Comparison of ENCODE assay signal across 8 mouse cellular contexts in the genomic region with DNA sequence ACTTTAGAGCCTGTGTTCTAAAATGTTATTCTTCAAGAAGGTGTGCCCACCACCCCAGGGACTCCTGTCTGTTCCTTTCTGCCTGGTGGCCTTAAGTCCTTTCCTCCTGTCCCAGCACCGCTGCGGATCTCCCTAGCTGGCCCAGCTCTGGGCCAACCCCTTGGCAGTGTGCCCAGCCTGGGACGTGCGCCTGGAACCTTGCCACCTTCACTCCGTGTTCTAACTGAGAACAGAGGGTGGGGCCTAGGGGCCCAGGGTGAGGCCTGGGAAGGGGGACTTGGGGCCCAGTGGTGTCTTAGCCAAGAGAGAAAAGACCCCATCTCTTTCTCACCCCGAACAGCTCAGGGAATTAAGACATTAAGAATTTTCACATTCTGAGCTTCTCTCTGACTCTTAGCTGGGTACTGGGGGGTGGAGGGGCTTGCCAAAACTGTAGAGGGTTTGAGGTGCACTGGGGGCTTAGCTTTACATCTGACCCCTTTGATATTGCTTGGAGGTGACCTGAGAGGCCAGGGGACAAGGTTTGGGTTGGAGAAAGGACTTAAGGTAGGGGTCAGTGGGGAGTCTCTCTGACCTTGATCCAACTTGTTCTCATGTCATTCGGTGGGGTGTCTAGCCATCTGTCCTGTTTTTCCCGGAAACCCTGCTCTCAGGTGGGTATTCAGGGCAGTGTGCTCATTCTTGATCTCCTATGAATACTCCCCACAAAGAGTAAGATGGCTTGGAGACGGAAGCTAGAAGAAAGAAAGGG. TPM values are rescaled to one million over a fixed set of nuclear protein-coding genes. Genes with fewer than 3 reads are reported as not detected.
DNase-seq lines count a peak whose midpoint lies in the region; ATAC-seq and TF ChIP-seq lines count a peak whose summit lies in the region.

No protein-coding gene starts in this region.

- H3K4me3 ChIP-seq in limb, embryonic 11.5 days (ENCODE audit: low read depth, low read length), result no peak overlapping the region
- no peak overlapping the region for H3K4me3 ChIP-seq in midbrain, embryonic 14.5 days (replicated peaks; ENCODE audit: low read depth, low read length)
- no peak overlapping the region for H3K4me3 ChIP-seq in spleen, adult 2 months (ENCODE audit: extremely low read depth, insufficient read depth, insufficient read length)

- peak; percentile 90 for DNase-seq in adrenal gland, adult 8-10 months
- peak; percentile 80 to 88 for DNase-seq in cerebellum, postnatal 4 days (ENCODE audit: low spot score in 2 of 2)
- DNase-seq in gastrocnemius, postnatal 4 days (ENCODE audit: low spot score in 2 of 2), result peak; percentile 87 to 93
- DNase-seq in kidney, adult 11 months, result peak; percentile 91
- peak; percentile 39 for DNase-seq in limb, embryonic 11.5 days (ENCODE audit: low spot score)
- peak; percentile 89 for DNase-seq in midbrain, embryonic 14.5 days
- DNase-seq in spleen, adult 2 months (ENCODE audit: low read depth in 1 of 2, low spot score in 2 of 2), result peak in 1 of 2 experiments; percentile 45
- no peak for DNase-seq in B cell, adult 2 months

- H3K4me2 ChIP-seq in limb, embryonic 11.5 days (ENCODE audit: low read depth, severe bottlenecking), result no peak overlapping the region; the same call in 1 of the 2 replicates
- H3K4me2 ChIP-seq in midbrain, embryonic 14.5 days (ENCODE audit: low read length), result peak overlapping the region; percentile 22; the same call in 1 of the 2 replicates

- H3K4me1 ChIP-seq in limb, embryonic 11.5 days (ENCODE audit: control insufficient read depth, insufficient read depth, low read length), result peaks cover 43% of the 10 kb centered on the region
- peaks cover 33% of the 10 kb centered on the region for H3K4me1 ChIP-seq in midbrain, embryonic 14.5 days (ENCODE audit: control insufficient read depth, insufficient read depth, low read length)
- peaks cover 38% of the 10 kb centered on the region for H3K4me1 ChIP-seq in spleen, adult 2 months (ENCODE audit: control insufficient read depth, insufficient read depth, insufficient read length)

- H3K36me3 ChIP-seq in limb, embryonic 11.5 days (ENCODE audit: control insufficient read depth, insufficient read depth, low read length), result no peaks in the 10 kb centered on the region
- H3K36me3 ChIP-seq in midbrain, embryonic 14.5 days (ENCODE audit: control insufficient read depth, insufficient read depth, low read length), result no peaks in the 10 kb centered on the region
- no peaks in the 10 kb centered on the region for H3K36me3 ChIP-seq in spleen, adult 2 months (ENCODE audit: control insufficient read depth, insufficient read depth, low read length)

- TF ChIP-seq CTCF in spleen, adult 2 months (IDR thresholded peaks at IDR 0.05; ENCODE audit: extremely low read depth, insufficient read depth, insufficient read length, insufficient replicate concordance), result no peak

- TF ChIP-seq POLR2A in spleen, adult 2 months (IDR thresholded peaks at IDR 0.05; ENCODE audit: low read depth, low read length), result no peak

- H3K27ac ChIP-seq in limb, embryonic 11.5 days (replicated peaks; ENCODE audit: low read depth, low read length), result no peak overlapping the region
- H3K27ac ChIP-seq in midbrain, embryonic 14.5 days (replicated peaks; ENCODE audit: low read depth, low read length), result no peak overlapping the region
- peak overlapping the region; percentile 52 for H3K27ac ChIP-seq in spleen, adult 2 months (ENCODE audit: insufficient read depth, low read length)

- no peak for ATAC-seq in limb, embryonic 11.5 days (ENCODE audit: insufficient number of reproducible peaks, low FRiP score, low TSS enrichment, low read depth)
- no peak for ATAC-seq in midbrain, embryonic 14.5 days (ENCODE audit: low FRiP score, low TSS enrichment)

- H3K9ac ChIP-seq in limb, embryonic 11.5 days (ENCODE audit: low read length), result no peak overlapping the region
- H3K9ac ChIP-seq in midbrain, embryonic 14.5 days (replicated peaks; ENCODE audit: low read length), result no peak overlapping the region

- no peaks in the 10 kb centered on the region for H3K27me3 ChIP-seq in limb, embryonic 11.5 days (ENCODE audit: control insufficient read depth, insufficient read depth, low read length)
- peaks cover 16% of the 10 kb centered on the region for H3K27me3 ChIP-seq in midbrain, embryonic 14.5 days (ENCODE audit: control insufficient read depth, insufficient read depth, low read length)
- no peaks in the 10 kb centered on the region for H3K27me3 ChIP-seq in spleen, adult 2 months (ENCODE audit: control insufficient read depth, insufficient read depth, low read length)

- WGBS in limb, embryonic 11.5 days, result 75% methylated on average over 9 of the region's 9 CpGs
- 44% methylated on average over 9 of the region's 9 CpGs for WGBS in midbrain, embryonic 14.5 days
- 22% methylated on average over 9 of the region's 9 CpGs for WGBS in spleen, adult 2 months

- no peaks in the 10 kb centered on the region for H3K9me3 ChIP-seq in limb, embryonic 11.5 days (ENCODE audit: control insufficient read depth, low read length)
- H3K9me3 ChIP-seq in midbrain, embryonic 14.5 days (ENCODE audit: control insufficient read depth, low read length), result no peaks in the 10 kb centered on the region

RNA-seq across cellular contexts. Expression of a gene that starts 2.0 kb away (rescaled TPM):
- total RNA-seq in adrenal gland, adult 8-10 months (2022), result 1 to 10 TPM; 2.1 to 5.4 (median 3.7) TPM
- total RNA-seq in gastrocnemius, postnatal 4 days (2021), result 1 to 10 TPM; 6.6 to 8.1 TPM
- polyA plus RNA-seq in limb, embryonic 11.5 days (2014; fragmentation: Nextera tagmentation; extraction: Ambion mirVana), result 8.9 and 9.6 TPM in 2 replicates
- polyA plus RNA-seq in midbrain, embryonic 14.5 days (2014; fragmentation: Nextera tagmentation; extraction: Ambion mirVana), result 1.5 and 4.6 TPM in 2 replicates
- polyA plus RNA-seq in spleen, adult 2 months (2012; rRNA removed), result 1.2 and 1.9 TPM in 2 replicates

RNA-seq across cellular contexts. Expression of a gene that starts 13.6 kb away (rescaled TPM):
- total RNA-seq in adrenal gland, adult 8-10 months (2022), result under 1 TPM; 0.10 to 0.51 (median 0.43) TPM
- total RNA-seq in gastrocnemius, postnatal 4 days (2021), result under 1 TPM; 0.05 to 0.20 TPM
- 0.12 and 0.24 TPM in 2 replicates for polyA plus RNA-seq in limb, embryonic 11.5 days (2014; fragmentation: Nextera tagmentation; extraction: Ambion mirVana)
- 4.3 and 4.9 TPM in 2 replicates for polyA plus RNA-seq in midbrain, embryonic 14.5 days (2014; fragmentation: Nextera tagmentation; extraction: Ambion mirVana)
- polyA plus RNA-seq in spleen, adult 2 months (2012; rRNA removed), result not detected in 2 replicates

RNA-seq across cellular contexts. Expression of a gene that starts 32.5 kb away (rescaled TPM):
- total RNA-seq in adrenal gland, adult 8-10 months (2022), result 10 to 100 TPM; 74.7 to 96.9 (median 91.3) TPM
- 10 to 100 TPM; 72.9 to 84.4 TPM for total RNA-seq in gastrocnemius, postnatal 4 days (2021)
- polyA plus RNA-seq in limb, embryonic 11.5 days (2014; fragmentation: Nextera tagmentation; extraction: Ambion mirVana), result 134 and 140 TPM in 2 replicates
- polyA plus RNA-seq in midbrain, embryonic 14.5 days (2014; fragmentation: Nextera tagmentation; extraction: Ambion mirVana), result 112 and 118 TPM in 2 replicates
- 212 and 265 TPM in 2 replicates for polyA plus RNA-seq in spleen, adult 2 months (2012; rRNA removed)

Comparison
In these comparisons a context has a peak if more than half of its experiments do, and no peak if none do; other contexts are left out.
1. DNase-seq: peak in adrenal gland, adult 8-10 months (single experiment), cerebellum, postnatal 4 days (2 of 2), gastrocnemius, postnatal 4 days (2 of 2), kidney, adult 11 months (single experiment), limb, embryonic 11.5 days (single experiment) and midbrain, embryonic 14.5 days (single experiment); none in B cell, adult 2 months (0 of 2).